Mouse (Mus musculus) myocyte (in vitro differentiated cells): ENCODE results near the gene Armc9.

ENCODE experiments used
- MYOG ChIP-seq, 3 experiments: IDR thresholded peaks; one replicate each; pipeline ENCODE4 v1.6.1; 2011; ENCODE audit warnings: control low read depth in 2 of 3, low read depth in 2 of 3, mild to moderate bottlenecking in 2 of 3; ENCODE audit not compliant: insufficient read length in 2 of 3, control insufficient read depth in 1 of 3, insufficient read depth in 1 of 3
- POLR2A ChIP-seq: IDR thresholded peaks from one replicate; pipeline ENCODE4 v1.6.1; 2011; ENCODE audit warnings: low read depth, mild to moderate bottlenecking, control low read depth, moderate library complexity; ENCODE audit not compliant: insufficient read length

GRCm38 (mm10) chr1:86152618-86153017, 2.0 kb upstream of the Armc9 start:
- TF ChIP-seq POLR2A (no peak), MYOG (IDR thresholded peaks at IDR 0.05; ENCODE audit: control insufficient read depth in 1 of 3, insufficient read depth in 1 of 3, insufficient read length in 2 of 3, low read depth in 2 of 3) (no peak)
